Mouse (Mus musculus) forebrain, embryonic 16.5 days (tissue): Measurements from ENCODE around the gene Fads3. TPM values are rescaled to one million over a fixed set of nuclear protein-coding genes. Genes with fewer than 3 reads are reported as not detected.

Source experiments
- ATAC-seq: fragments of 200-750 bp; cut with Nextera tagmentation; 2 replicates; pipeline ENCODE4 v1.8.0; 2017; ENCODE audit warnings: mild to moderate bottlenecking, moderate library complexity
- H3K27ac ChIP-seq: fragments of 300-500 bp; sonication (generic); 2 replicates; pipeline ENCODE4 v1.5.1; 2014; ENCODE audit warnings: low read length, control low read depth
- H3K27me3 ChIP-seq: fragments of 300-500 bp; sonication (generic); replicated peaks from 2 replicates; pipeline ENCODE4 v1.6.1; 2014; ENCODE audit warnings: low read length; ENCODE audit not compliant: control insufficient read depth, insufficient read depth
- H3K36me3 ChIP-seq: fragments of 300-500 bp; sonication (generic); 2 replicates; pipeline ENCODE4 v1.6.1; 2014; ENCODE audit not compliant: control insufficient read depth, insufficient read depth
- H3K4me1 ChIP-seq: fragments of 300-500 bp; sonication (generic); replicated peaks from 2 replicates; pipeline ENCODE4 v1.6.1; 2014; ENCODE audit warnings: low read length; ENCODE audit not compliant: control insufficient read depth, insufficient read depth
- H3K4me2 ChIP-seq: fragments of 300-500 bp; sonication (generic); 2 replicates; pipeline ENCODE4 v1.6.1; 2014; ENCODE audit warnings: mild to moderate bottlenecking, low read length, control low read depth
- H3K4me3 ChIP-seq: fragments of 300-500 bp; sonication (generic); replicated peaks from 2 replicates; pipeline ENCODE4 v1.5.1; 2014; ENCODE audit warnings: mild to moderate bottlenecking, low read length, control low read depth
- H3K9ac ChIP-seq: fragments of 300-500 bp; sonication (generic); replicated peaks from 2 replicates; pipeline ENCODE4 v1.6.1; 2014; ENCODE audit warnings: low read depth, low read length, control low read depth
- H3K9me3 ChIP-seq: fragments of 300-500 bp; sonication (generic); 2 replicates; pipeline ENCODE4 v1.6.1; 2016; ENCODE audit warnings: low read length; ENCODE audit not compliant: control insufficient read depth
- WGBS: fragments of 180-500 bp; shearing (Covaris S2); extraction: QIAGEN DNeasy Blood & Tissue Kit; methylation state at CpG from one replicate; pipeline ENCODE4 v1.1.7; 2014; 5-methylcytosine and 5-hydroxymethylcytosine counted together
- polyA plus RNA-seq: library from polyadenylated mRNA; unstranded; fragments of >200 nt; fragmentation: Nextera tagmentation; extraction: Ambion mirVana; gene quantifications from 2 replicates; pipeline ENCODE4 v1.2.1, GENCODE M21; 2015

Fads3 gene
- polyA plus RNA-seq, 1 experiment from 2014 or later: 20.9 TPM

DNA sequence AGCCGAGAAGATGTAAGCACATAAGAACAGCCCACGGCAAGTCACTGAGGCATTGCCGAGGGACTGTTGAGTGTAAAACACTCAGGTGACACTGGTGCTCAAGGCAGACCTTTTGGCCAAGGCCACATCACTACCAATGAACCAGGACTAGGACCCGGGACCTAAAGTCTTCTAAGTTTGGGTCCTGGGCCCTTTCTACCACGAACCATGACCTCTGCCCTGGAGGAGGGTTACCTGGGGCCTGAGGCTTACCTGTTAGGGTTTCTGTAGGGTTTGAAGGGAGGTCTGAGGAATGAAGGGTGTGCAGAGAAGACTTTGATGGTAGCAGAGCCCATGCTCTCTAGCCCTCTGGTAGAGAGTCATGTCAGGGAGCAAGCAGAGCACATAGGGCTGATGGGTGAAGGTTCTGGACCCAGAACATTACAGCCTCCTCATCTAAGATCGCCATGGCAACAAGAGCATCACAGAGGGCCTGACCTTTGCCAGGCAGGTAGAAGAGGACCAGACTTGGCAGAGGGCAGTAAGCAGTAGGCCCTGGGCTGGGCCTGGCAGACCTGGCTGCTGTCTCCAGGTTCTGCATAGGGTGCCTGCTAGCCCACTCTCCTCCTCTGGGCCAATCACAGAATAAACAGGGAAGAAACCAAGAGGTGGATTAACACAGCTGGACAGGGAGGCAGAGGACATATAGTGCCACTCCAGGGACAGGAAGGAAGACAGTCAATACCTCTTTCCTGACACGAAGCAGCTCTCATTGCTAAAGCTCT is 40.0 kb upstream of the Fads3 start, which contains the start of the genes Best1 and Rab3il1:
Best1 (minus strand) TSS at position 428 of the 764 bp plus-strand sequence.
Rab3il1 (plus strand) TSS at position 464 of the 764 bp plus-strand sequence.
- no peaks in the 10 kb centered on the region for H3K36me3 ChIP-seq
- no peaks in the 10 kb centered on the region for H3K4me1 ChIP-seq
- WGBS: 74% methylated on average over 7 of the region's 7 CpGs
- H3K4me2 ChIP-seq: no peak within 1 kb of the TSS
- 0 out of 2 replicates have a peak, but pooled peaks cover 2% of the 10 kb centered on the region for H3K9me3 ChIP-seq
- H3K9ac ChIP-seq: no peak within 1 kb of the TSS
- no peak within 1 kb of the TSS for H3K4me3 ChIP-seq
- H3K27me3 ChIP-seq: no peaks in the 10 kb centered on the region
- no peak within 1 kb of the TSS for H3K27ac ChIP-seq
- no peak for ATAC-seq

DNA sequence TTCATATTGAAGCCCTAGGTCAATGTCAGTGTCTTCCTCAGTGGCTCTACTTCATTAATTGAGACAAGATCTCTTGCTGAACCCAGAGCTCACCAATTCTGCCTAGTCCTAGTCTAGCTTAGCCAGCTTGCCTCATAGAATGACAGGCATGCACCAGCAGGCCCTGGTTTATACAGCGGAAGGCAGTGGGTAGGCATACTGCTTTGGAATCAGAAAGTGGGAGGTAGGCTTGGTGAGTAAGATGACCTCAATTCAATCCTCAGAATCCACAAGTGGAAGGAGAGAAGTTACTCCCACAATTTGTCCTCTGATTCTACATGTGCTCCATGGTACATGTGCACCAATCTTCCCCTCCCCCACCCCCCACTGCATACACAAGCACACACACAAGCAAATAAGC is 37.7 kb upstream of the Fads3 start:
- Histone ChIP-seq H3K9me3 (0 out of 2 replicates have a peak, but pooled peaks cover 2% of the 10 kb centered on the region), H3K4me2 (no peak overlapping the region), H3K36me3 (no peaks in the 10 kb centered on the region), H3K27me3 (no peaks in the 10 kb centered on the region), H3K9ac (no peak overlapping the region), H3K27ac (no peak overlapping the region), H3K4me1 (no peaks in the 10 kb centered on the region), H3K4me3 (no peak overlapping the region)
- WGBS: 93% methylated on average over 1 of the region's 1 CpGs
- no peak for ATAC-seq

DNA sequence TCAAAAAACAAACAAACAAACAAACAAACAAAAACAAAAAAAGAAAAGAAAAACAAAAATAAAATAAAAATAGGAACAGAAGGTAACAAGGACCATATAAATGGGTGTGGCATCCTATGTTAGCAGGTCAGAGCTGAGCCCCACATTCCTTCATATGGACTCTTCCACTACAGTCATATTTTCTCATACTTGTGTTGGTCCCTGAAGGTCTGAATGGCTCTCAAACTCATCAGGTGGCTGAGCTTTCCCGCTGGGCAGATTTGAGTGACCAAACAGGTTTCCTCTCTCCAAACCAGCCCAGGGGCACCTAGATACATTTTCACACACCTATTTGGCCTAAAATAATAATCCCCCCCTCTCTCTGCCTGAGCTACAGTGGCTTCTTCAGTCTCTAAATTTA is 30.0 kb upstream of the Fads3 start:
- no peak overlapping the region for H3K4me3 ChIP-seq
- no peaks in the 10 kb centered on the region for H3K9me3 ChIP-seq
- no peak overlapping the region for H3K9ac ChIP-seq
- no peaks in the 10 kb centered on the region for H3K36me3 ChIP-seq
- H3K4me1 ChIP-seq: no peaks in the 10 kb centered on the region
- no peak for ATAC-seq
- no peak overlapping the region for H3K27ac ChIP-seq
- 71% methylated on average over 1 of the region's 1 CpGs for WGBS
- H3K4me2 ChIP-seq: no peak overlapping the region
- no peaks in the 10 kb centered on the region for H3K27me3 ChIP-seq

DNA sequence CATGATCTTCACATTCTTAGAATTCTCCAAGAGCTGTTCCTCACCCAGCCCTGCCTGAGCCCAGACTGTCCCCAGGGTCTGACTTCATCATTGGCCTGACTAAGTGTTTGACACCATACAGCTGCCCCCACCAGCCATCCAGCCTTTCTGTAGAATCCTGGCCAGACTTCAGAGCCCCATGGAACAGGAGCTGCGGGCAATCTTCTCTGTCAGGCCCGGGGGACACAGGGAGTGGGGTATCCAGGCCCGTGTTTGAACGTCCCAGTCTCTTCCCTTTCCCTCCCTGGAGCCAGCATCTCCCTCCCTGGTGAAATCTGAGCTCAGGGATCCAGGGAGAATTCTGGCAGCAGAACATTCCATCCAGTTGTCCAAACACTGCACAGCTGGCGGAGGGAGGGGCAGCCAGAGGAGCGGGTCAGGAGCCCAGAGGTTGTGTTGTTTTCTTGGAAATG is 28.5 kb upstream of the Fads3 start:
- H3K27me3 ChIP-seq: no peaks in the 10 kb centered on the region
- no peak for ATAC-seq
- no peaks in the 10 kb centered on the region for H3K9me3 ChIP-seq
- no peak overlapping the region for H3K9ac ChIP-seq
- no peak overlapping the region for H3K4me2 ChIP-seq
- H3K27ac ChIP-seq: no peak overlapping the region
- WGBS: 64% methylated on average over 6 of the region's 6 CpGs
- 0 out of 2 replicates have a peak, but pooled peaks cover 1% of the 10 kb centered on the region for H3K4me1 ChIP-seq
- no peak overlapping the region for H3K4me3 ChIP-seq
- H3K36me3 ChIP-seq: no peaks in the 10 kb centered on the region

DNA sequence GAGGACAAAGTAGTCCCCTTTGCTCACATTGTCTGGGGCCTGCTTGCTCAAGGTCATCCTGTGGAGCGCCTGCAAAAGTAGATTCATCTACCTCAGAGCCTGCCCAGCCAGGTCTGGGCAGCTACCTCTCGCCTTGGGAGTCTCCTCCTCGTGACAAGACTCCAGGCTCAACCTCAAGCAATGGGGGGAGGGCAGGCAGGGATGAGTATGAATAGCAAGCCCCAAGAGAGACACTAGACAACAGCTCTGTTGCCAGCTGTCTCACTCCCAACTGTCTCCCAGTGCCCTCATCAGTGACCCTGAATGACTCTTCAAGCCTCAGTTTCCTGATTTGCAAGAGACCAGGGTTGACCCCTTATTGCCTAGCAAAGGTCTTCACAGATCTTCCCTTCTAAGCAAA is 28.0 kb upstream of the Fads3 start:
- Histone ChIP-seq H3K9me3 (no peaks in the 10 kb centered on the region), H3K4me3 (no peak overlapping the region), H3K4me2 (no peak overlapping the region), H3K27ac (no peak overlapping the region), H3K36me3 (no peaks in the 10 kb centered on the region), H3K4me1 (peaks cover 3% of the 10 kb centered on the region), H3K9ac (no peak overlapping the region), H3K27me3 (no peaks in the 10 kb centered on the region)
- WGBS: 56% methylated on average over 3 of the region's 3 CpGs
- ATAC-seq: no peak

DNA sequence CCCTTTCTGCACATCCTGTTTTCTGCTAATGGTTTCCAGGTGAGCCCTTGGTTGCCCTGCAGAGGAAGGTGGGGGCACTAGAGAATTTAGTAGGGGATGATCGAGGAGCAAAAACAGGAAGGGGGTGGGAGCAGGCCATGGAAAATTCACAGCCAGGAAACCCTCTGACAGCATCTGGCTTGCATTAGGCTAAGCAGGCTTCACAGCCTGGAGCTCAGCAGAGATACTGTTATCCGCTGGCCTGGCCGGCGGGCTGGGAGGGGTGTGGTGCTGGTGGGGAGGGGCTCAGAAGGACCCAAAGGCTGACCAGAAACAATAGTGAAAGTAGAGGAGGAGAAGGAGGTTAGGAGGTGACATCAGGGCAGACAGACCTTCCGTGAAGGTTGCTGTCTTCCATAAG is 27.5 kb upstream of the Fads3 start:
- Histone ChIP-seq H3K36me3 (no peaks in the 10 kb centered on the region), H3K4me3 (no peak overlapping the region), H3K4me2 (no peak overlapping the region), H3K27ac (no peak overlapping the region), H3K9me3 (no peaks in the 10 kb centered on the region), H3K27me3 (no peaks in the 10 kb centered on the region), H3K9ac (no peak overlapping the region), H3K4me1 (peaks cover 9% of the 10 kb centered on the region)
- WGBS: 81% methylated on average over 5 of the region's 5 CpGs
- ATAC-seq: no peak

DNA sequence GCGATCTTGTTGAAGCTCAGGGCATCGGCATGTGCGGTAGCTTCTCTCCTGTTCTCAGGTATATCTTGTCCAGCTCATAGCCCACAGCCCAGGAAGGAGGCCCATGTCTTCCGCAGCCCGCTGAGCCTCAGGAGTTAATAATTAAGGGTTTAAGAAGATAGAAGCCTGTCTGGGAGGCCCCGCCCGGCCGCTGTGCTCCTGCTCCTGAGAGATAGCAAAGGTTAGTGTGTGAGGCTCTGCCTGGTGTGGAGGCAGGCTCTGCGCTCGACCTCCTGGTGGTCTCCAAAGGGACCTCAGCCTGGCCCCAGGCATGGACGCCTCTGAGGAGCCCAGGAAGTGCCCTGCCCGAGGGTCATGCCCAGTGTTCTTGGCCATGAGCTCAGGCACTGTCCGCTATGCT is 26.5 kb upstream of the Fads3 start:
- 81% methylated on average over 13 of the region's 13 CpGs for WGBS
- no peak overlapping the region for H3K4me3 ChIP-seq
- H3K4me1 ChIP-seq: peaks cover 14% of the 10 kb centered on the region
- H3K27me3 ChIP-seq: no peaks in the 10 kb centered on the region
- no peak for ATAC-seq
- no peaks in the 10 kb centered on the region for H3K36me3 ChIP-seq
- no peak overlapping the region for H3K9ac ChIP-seq
- no peak overlapping the region for H3K4me2 ChIP-seq
- H3K27ac ChIP-seq: no peak overlapping the region
- no peaks in the 10 kb centered on the region for H3K9me3 ChIP-seq

DNA sequence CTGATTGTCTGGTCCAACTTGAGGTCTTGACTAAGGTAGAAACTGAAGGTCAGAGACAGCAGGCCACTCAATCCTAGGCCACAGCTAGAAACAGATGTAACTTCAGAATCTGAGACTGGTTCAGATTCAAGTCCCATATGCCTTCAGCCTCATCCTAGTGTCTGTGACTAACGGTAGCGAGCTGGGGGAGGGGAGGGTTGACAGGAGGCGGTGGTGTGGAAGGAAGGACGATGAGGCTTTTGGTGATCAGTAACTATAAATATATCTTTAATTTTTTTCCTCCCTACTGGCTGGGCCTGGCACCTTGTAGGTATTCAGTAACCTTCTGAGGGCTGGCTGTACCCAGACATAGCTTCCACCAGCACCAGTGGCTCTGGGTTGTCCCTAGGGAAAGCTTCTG is 25.9 kb upstream of the Fads3 start:
- Histone ChIP-seq H3K4me1 (peaks cover 14% of the 10 kb centered on the region), H3K36me3 (no peaks in the 10 kb centered on the region), H3K4me3 (no peak overlapping the region), H3K9ac (no peak overlapping the region), H3K9me3 (no peaks in the 10 kb centered on the region), H3K27ac (no peak overlapping the region), H3K4me2 (no peak overlapping the region), H3K27me3 (no peaks in the 10 kb centered on the region)
- no peak for ATAC-seq
- WGBS: 87% methylated on average over 4 of the region's 4 CpGs

DNA sequence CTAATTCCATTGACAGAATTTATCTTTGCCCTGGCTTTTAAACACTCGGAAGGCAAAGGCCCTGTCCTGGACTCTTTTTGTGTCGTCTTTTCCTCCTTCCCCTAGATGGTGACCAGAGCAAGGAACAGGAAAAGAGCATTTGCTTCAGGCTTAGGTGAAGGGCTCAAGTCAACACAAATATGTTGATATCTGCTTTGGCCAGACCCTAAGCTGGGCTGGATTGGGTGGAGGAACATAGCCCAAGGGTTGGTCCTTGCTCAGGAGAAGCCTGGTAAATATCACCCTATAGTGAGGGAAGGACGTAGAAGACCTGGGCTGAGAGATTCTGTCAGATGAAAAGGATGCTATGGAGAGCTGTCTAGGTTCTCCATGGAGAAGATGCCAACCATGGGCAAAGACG is 25.2 kb upstream of the Fads3 start:
- H3K27ac ChIP-seq: no peak overlapping the region
- no peak overlapping the region for H3K4me2 ChIP-seq
- ATAC-seq: no peak
- no peak overlapping the region for H3K4me3 ChIP-seq
- no peaks in the 10 kb centered on the region for H3K27me3 ChIP-seq
- H3K9ac ChIP-seq: no peak overlapping the region
- no peaks in the 10 kb centered on the region for H3K9me3 ChIP-seq
- WGBS: 89% methylated on average over 4 of the region's 4 CpGs
- no peaks in the 10 kb centered on the region for H3K36me3 ChIP-seq
- H3K4me1 ChIP-seq: peaks cover 14% of the 10 kb centered on the region
